Mouse (Mus musculus): ENCODE measurements at regions not wholly inside any gene's neighbourhood (a gene's known extent, or its start where the extent isn't known, plus 50 kb on each side); places are given as distances from the start of the nearest gene placed in this dataset.

- no peak for DNase-seq (ENCODE audit: low spot score)
These were observed 665.2 kb upstream of the Fam92a start for GRCm38 (mm10) chr4:12837097-12837426.

- no peak for DNase-seq (ENCODE audit: low spot score)
These were observed 664.7 kb upstream of the Fam92a start for GRCm38 (mm10) chr4:12836326-12837096.

GRCm38 (mm10) chr4:12826419-12826818, 654.6 kb upstream of the Fam92a start:
- no peak for DNase-seq (ENCODE audit: low spot score)

GRCm38 (mm10) chr4:12814251-12814650, 642.4 kb upstream of the Fam92a start:
- DNase-seq (ENCODE audit: low spot score), result no peak

GRCm38 (mm10) chr4:12801186-12801585, 629.4 kb upstream of the Fam92a start:
- no peak for DNase-seq (ENCODE audit: low spot score)

- no peak for DNase-seq (ENCODE audit: low spot score)
These were observed 627.7 kb upstream of the Fam92a start for GRCm38 (mm10) chr4:12799564-12799963.

- no peak for DNase-seq (ENCODE audit: low spot score)
These were observed 621.1 kb upstream of the Fam92a start for GRCm38 (mm10) chr4:12792764-12793422.

- DNase-seq (ENCODE audit: low spot score), result no peak
These were observed 620.2 kb upstream of the Fam92a start for GRCm38 (mm10) chr4:12791786-12792674.

GRCm38 (mm10) chr4:12785840-12786239, 614.0 kb upstream of the Fam92a start:
- DNase-seq (ENCODE audit: low spot score), result no peak

GRCm38 (mm10) chr4:12784479-12784878, 612.7 kb upstream of the Fam92a start:
- DNase-seq (ENCODE audit: low spot score), result no peak

GRCm38 (mm10) chr4:12784068-12784467, 612.3 kb upstream of the Fam92a start:
- DNase-seq (ENCODE audit: low spot score), result no peak

GRCm38 (mm10) chr4:12781969-12782904, 610.4 kb upstream of the Fam92a start:
- DNase-seq (ENCODE audit: low spot score), result peak; percentile 12

GRCm38 (mm10) chr4:12780254-12780653, 608.4 kb upstream of the Fam92a start:
- no peak for DNase-seq (ENCODE audit: low spot score)

GRCm38 (mm10) chr4:12779211-12779610, 607.4 kb upstream of the Fam92a start:
- no peak for DNase-seq (ENCODE audit: low spot score)

- no peak for DNase-seq (ENCODE audit: low spot score)
These were observed 606.3 kb upstream of the Fam92a start for GRCm38 (mm10) chr4:12778163-12778562.

GRCm38 (mm10) chr4:12776217-12776578, 604.4 kb upstream of the Fam92a start:
- peak; percentile 25 for DNase-seq (ENCODE audit: low spot score)

GRCm38 (mm10) chr4:12775524-12776216, 603.9 kb upstream of the Fam92a start:
- peak; percentile 53 for DNase-seq (ENCODE audit: low spot score)

GRCm38 (mm10) chr4:12775090-12775489, 603.3 kb upstream of the Fam92a start:
- no peak for DNase-seq (ENCODE audit: low spot score)

GRCm38 (mm10) chr4:12774671-12775070, 602.9 kb upstream of the Fam92a start:
- DNase-seq (ENCODE audit: low spot score), result no peak

GRCm38 (mm10) chr4:12773201-12773600, 601.4 kb upstream of the Fam92a start:
- DNase-seq (ENCODE audit: low spot score), result no peak
